Mouse (Mus musculus) midbrain, embryonic 14.5 days (tissue): ENCODE results near the gene Stub1. TPM values are rescaled to one million over a fixed set of nuclear protein-coding genes. Genes with fewer than 3 reads are reported as not detected.
A peak's percentile ranks its signal among the peaks of the same experiment; 100 is the strongest.

Experiments used
- ATAC-seq: fragments of 200-750 bp; cut with Nextera tagmentation; 2 replicates; pipeline ENCODE4 v1.8.0; 2017; ENCODE audit warnings: moderate number of reproducible peaks, moderate library complexity; ENCODE audit not compliant: low FRiP score, low TSS enrichment
- DNase-seq: peaks from one replicate; pipeline ENCODE4 v3.0.0-alpha.2; 2015
- H3K27ac ChIP-seq: fragments of 300-500 bp; sonication (generic); replicated peaks from 2 replicates; pipeline ENCODE4 v1.5.1; 2014; ENCODE audit warnings: mild to moderate bottlenecking, low read depth, low read length, moderate library complexity
- H3K27me3 ChIP-seq: fragments of 300-500 bp; sonication (generic); 2 replicates; pipeline ENCODE4 v1.6.1; 2014; ENCODE audit warnings: low read length, control low read depth, mixed read lengths; ENCODE audit not compliant: control insufficient read depth, insufficient read depth
- H3K36me3 ChIP-seq: fragments of 300-500 bp; sonication (generic); 2 replicates; pipeline ENCODE4 v1.6.1; 2014; ENCODE audit warnings: low read length, control low read depth; ENCODE audit not compliant: control insufficient read depth, insufficient read depth
- H3K4me1 ChIP-seq: fragments of 300-500 bp; sonication (generic); 2 replicates; pipeline ENCODE4 v1.6.1; 2014; ENCODE audit warnings: mild to moderate bottlenecking, antibody characterized with exemption, low read length, control low read depth; ENCODE audit not compliant: control insufficient read depth, insufficient read depth
- H3K4me2 ChIP-seq: fragments of 300-500 bp; sonication (generic); 2 replicates; pipeline ENCODE4 v1.6.1; 2014; ENCODE audit warnings: mild to moderate bottlenecking, low read length, moderate library complexity
- H3K4me3 ChIP-seq: fragments of 300-500 bp; sonication (generic); replicated peaks from 2 replicates; pipeline ENCODE4 v1.5.1; 2014; ENCODE audit warnings: low read depth, low read length
- H3K9ac ChIP-seq: fragments of 300-500 bp; sonication (generic); replicated peaks from 2 replicates; pipeline ENCODE4 v1.6.1; 2014; ENCODE audit warnings: mild to moderate bottlenecking, low read length, moderate library complexity
- H3K9me3 ChIP-seq: fragments of 300-500 bp; sonication (generic); 2 replicates; pipeline ENCODE4 v1.6.1; 2016; ENCODE audit warnings: low read length, control low read depth, mixed read lengths; ENCODE audit not compliant: control insufficient read depth
- WGBS: fragments of 180-500 bp; shearing (Covaris S2); extraction: QIAGEN DNeasy Blood & Tissue Kit; methylation state at CpG from one replicate; pipeline ENCODE4 v1.1.7; 2014; 5-methylcytosine and 5-hydroxymethylcytosine counted together
- polyA plus RNA-seq: library from polyadenylated mRNA; unstranded; fragments of >200 nt; fragmentation: Nextera tagmentation; extraction: Ambion mirVana; gene quantifications from 2 replicates; pipeline ENCODE4 v1.2.1, GENCODE M21; 2014

The Stub1 gene
- polyA plus RNA-seq, 1 experiment from 2014 or later, result 310 TPM

DNA sequence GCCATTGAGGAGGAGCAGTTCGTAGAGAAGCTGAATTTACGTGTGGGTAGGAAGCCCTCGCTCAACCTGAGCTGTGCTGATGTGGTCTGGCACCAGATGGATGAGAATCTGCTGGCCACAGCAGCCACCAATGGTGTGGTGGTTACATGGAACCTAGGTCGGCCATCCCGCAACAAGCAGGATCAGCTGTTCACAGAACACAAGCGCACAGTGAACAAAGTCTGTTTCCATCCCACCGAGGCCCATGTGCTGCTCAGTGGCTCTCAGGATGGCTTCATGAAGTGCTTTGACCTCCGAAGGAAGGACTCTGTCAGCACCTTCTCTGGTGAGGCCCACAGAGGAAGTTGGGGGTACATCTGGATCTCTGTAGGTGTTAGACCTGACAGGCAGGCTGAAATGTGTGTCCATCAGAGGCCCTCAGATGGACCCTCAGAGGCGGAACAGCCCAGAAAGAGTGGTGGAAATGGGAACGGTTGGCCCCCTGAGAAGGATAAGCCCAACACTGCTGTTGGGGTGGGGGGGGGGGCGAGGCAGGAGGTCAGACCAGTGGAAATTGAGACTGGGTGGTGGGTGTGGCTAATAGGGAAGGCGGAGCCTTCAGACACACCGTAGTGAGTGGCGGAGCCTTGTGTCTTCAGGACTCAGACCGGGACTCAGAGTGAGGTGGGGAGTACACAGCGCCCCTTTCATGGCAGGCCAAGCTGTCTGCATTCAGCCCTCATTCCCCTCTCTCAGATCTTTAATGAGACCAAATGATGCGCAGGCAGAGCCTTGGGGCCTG lies 8.7 kb downstream of the Stub1 start:
- H3K4me2 ChIP-seq, result peak overlapping the region; percentile 97
- H3K27ac ChIP-seq, result no peak overlapping the region
- peak overlapping the region; percentile 59 for H3K4me3 ChIP-seq
- DNase-seq, result no peak
- 73% methylated on average over 17 of the region's 17 CpGs for WGBS
- ATAC-seq, result no peak
- H3K9me3 ChIP-seq, result no peaks in the 10 kb centered on the region
- no peaks in the 10 kb centered on the region for H3K27me3 ChIP-seq
- H3K36me3 ChIP-seq, result peaks cover 32% of the 10 kb centered on the region
- H3K9ac ChIP-seq, result peak overlapping the region; percentile 72
- H3K4me1 ChIP-seq, result peaks cover 23% of the 10 kb centered on the region

DNA sequence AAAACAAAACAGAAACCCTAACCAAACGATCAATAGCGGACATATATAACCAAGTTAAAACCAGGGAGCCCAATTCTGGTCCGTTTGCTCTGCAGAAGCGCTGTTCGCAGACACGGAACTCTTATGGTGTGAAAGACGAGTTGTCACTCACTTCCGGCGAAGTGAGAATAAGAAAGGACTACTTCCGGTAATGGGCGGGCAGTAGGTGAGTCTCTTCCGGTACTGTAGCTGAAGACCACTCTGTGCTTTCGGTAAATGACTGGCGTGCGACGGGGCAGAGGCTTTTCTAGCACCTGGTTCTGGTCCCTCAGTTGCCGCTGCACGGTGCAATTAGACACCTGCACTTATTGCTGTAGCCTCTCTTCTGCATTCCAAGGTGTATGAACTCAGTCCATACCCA lies 9.8 kb downstream of the Stub1 start, which contains the start of gene Wdr24:
Wdr24 (plus strand) TSS at position 176 of the 400 bp plus-strand sequence.
- Histone ChIP-seq H3K36me3 (peaks cover 38% of the 10 kb centered on the region), H3K9ac (peak within 1 kb of the TSS; percentile 72), H3K4me2 (peak within 1 kb of the TSS; percentile 97), H3K4me1 (peaks cover 21% of the 10 kb centered on the region), H3K27me3 (peaks cover 1% of the 10 kb centered on the region; the same call in 1 of the 2 replicates), H3K9me3 (no peaks in the 10 kb centered on the region), H3K4me3 (peak within 1 kb of the TSS; percentile 59), H3K27ac (peak within 1 kb of the TSS; percentile 72)
- ATAC-seq (peak; percentile 66; the same call in 1 of the 2 replicates), DNase-seq (peak; percentile 94)
- under 1% methylated on average over 18 of the region's 18 CpGs for WGBS

DNA sequence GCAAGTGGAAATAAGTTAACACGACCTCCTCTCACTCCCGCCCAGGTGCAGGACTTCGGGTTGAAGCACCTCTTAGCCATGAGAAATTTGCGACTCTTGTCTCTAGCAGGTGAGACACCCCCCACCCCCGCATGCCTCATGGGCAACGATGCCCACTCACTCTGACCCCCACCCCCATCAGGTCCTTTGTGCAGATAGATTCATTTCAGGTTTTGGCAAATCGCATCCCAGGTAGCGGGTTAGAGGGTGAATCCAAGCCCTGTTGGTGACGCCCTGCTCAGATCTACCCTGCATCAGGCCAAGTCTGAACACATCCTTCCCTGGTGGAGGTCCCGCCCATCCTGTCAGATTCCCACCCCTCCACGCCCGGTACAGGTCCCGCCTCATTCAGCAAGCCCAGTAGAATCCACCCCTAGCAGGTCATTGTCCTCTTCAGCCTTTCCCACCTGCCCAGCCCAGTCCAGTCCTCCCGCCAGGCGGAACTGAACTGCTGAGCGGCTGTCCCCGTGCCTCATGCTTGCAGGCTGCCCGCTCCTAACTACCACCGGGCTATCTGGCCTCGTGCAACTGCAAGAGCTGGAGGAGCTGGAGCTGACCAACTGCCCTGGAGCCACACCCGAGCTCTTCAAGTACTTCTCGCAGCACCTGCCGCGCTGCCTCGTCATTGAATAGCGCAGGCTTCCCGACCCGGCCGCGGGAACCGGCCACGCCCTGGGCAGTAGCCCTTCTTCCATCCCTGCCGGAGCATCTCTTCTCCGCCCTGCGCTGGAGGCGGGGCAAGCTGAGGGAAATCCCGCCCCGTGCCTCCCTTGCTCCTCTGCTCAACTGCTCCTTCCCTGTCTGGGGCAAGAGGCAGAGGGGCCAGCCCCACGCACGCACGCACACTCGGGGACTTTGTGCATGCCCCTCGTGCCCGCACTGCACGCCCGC lies 14.1 kb downstream of the Stub1 start:
- Histone ChIP-seq H3K9me3 (no peaks in the 10 kb centered on the region), H3K27me3 (peaks cover 10% of the 10 kb centered on the region), H3K4me2 (no peak overlapping the region), H3K9ac (no peak overlapping the region), H3K27ac (no peak overlapping the region), H3K36me3 (peaks cover 38% of the 10 kb centered on the region), H3K4me3 (no peak overlapping the region), H3K4me1 (peaks cover 7% of the 10 kb centered on the region)
- WGBS, result 10% methylated on average over 45 of the region's 46 CpGs
- no peak for DNase-seq
- ATAC-seq, result no peak

DNA sequence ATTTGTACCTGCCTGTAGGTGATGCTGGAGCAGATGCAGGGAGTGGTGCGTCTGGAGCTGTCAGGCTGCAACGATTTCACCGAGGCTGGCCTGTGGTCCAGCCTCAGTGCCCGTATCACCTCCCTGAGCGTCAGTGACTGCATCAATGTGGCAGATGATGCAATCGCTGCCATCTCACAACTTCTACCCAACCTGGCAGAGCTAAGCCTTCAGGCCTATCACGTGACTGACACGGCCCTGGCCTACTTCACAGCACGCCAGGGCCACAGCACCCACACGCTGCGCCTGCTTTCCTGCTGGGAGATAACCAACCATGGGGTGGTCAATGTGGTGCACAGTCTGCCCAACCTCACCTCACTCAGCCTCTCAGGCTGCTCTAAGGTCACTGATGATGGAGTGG lies 15.5 kb downstream of the Stub1 start:
- no peak for DNase-seq

DNA sequence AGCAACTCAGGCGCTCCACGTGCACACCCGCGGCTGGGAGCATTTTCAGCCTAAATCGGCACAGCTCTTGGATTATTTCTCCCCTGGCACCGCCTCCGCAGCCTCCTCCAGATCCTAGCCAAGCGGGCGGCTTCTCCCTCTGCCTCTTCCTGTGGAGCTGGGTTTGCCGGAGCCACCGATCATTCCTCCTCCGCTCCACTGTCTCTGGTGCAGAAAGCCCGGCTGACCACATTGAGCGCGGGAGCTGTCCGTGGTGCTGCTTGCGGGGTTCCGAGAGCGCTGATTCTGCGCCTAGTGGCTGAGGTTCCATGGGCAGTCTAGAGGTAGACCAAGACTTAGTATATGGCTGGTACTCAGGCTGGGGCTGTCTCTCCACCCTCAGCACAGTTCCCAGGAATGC lies 19.7 kb downstream of the Stub1 start:
- no peak for ATAC-seq
- peak overlapping the region; percentile 42; the same call in 1 of the 2 replicates for H3K9ac ChIP-seq
- peak; percentile 78 for DNase-seq
- no peak overlapping the region for H3K27ac ChIP-seq
- peaks cover 9% of the 10 kb centered on the region for H3K27me3 ChIP-seq
- peaks cover 22% of the 10 kb centered on the region for H3K36me3 ChIP-seq
- peak overlapping the region; percentile 41 for H3K4me2 ChIP-seq
- H3K4me3 ChIP-seq, result 0 out of 2 replicates have a peak overlapping the region, but pooled peaks have one; percentile 10
- peaks cover 34% of the 10 kb centered on the region for H3K4me1 ChIP-seq
- no peaks in the 10 kb centered on the region for H3K9me3 ChIP-seq
- 3% methylated on average over 20 of the region's 20 CpGs for WGBS

More for the DNA sequence above, 15.5 kb downstream of the Stub1 start:
- Histone ChIP-seq H3K9me3 (no peaks in the 10 kb centered on the region), H3K27ac (no peak overlapping the region), H3K4me3 (no peak overlapping the region), H3K27me3 (peaks cover 10% of the 10 kb centered on the region), H3K4me1 (peaks cover 10% of the 10 kb centered on the region), H3K4me2 (no peak overlapping the region), H3K36me3 (peaks cover 38% of the 10 kb centered on the region), H3K9ac (no peak overlapping the region)
- no peak for ATAC-seq
- WGBS, result 93% methylated on average over 11 of the region's 11 CpGs

DNA sequence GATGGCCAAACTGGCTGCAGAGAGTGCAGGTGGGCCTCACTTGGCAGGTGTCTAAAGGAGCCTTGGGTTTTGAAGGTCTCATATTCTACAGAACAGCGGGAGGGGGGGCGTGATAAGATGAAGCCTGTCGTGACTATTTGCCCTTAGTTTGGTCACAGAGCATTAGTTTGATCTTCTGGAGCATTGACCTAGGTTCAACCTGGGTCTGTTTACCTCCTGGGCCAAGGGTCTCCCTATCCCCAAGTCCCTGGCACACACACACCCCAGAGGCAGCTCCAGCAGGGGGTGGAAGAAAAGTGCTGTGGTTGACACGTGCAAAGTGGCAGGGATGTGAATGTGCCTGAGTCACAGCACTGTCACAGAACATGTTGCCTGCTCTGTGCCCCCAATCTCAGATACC lies 22.3 kb downstream of the Stub1 start:
- H3K4me2 ChIP-seq, result peak overlapping the region; percentile 95
- WGBS, result 72% methylated on average over 4 of the region's 4 CpGs
- H3K36me3 ChIP-seq, result no peaks in the 10 kb centered on the region
- peaks cover 41% of the 10 kb centered on the region for H3K4me1 ChIP-seq
- H3K27me3 ChIP-seq, result no peaks in the 10 kb centered on the region
- ATAC-seq (no peak), DNase-seq (no peak)
- no peaks in the 10 kb centered on the region for H3K9me3 ChIP-seq
- H3K9ac ChIP-seq, result 0 out of 2 replicates have a peak overlapping the region, but pooled peaks have one; percentile 16
- peak overlapping the region; percentile 86; the same call in 1 of the 2 replicates for H3K4me3 ChIP-seq
- H3K27ac ChIP-seq, result no peak overlapping the region

DNA sequence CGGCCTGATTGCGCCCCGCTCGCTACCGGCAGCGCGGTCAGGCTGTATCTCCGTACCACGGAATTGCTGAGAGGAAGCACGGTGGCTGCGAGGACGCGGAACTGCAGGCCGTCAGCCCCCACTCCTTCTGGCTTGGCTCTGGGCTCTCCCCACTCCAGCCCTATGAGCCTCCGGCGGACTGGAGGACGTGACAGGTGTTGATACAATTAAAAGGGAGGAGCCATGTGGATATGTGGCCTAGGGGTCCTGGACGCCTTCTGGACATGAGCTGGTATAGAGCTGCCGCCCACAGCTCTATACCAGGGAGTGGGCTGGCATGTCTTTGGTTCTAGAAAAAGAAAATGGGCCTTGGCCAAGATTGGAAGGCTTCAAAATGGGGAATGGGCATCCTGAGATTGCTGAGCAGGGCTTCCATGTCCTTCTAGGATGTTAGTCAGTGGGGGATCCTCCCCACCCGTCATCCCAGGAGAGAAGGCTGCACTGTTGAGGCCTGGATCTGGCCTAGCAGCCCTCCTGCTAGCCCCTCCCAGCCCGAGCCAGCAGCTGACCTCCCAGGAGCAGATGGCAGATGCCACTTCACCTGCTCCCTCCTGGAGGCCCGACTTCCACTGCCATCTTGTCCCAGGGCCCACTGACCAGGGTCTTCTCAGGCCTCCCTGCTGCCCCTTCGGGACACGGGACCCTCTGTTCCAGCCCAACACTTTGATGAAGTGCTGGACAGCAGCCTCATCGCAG lies 23.4 kb downstream of the Stub1 start:
- H3K27ac ChIP-seq, result peak overlapping the region; percentile 99
- 5% methylated on average over 25 of the region's 25 CpGs for WGBS
- ATAC-seq, result peak; percentile 35

More for the DNA sequence above, 23.4 kb downstream of the Stub1 start:
- DNase-seq, result no peak
- H3K36me3 ChIP-seq, result no peaks in the 10 kb centered on the region
- no peaks in the 10 kb centered on the region for H3K27me3 ChIP-seq
- no peaks in the 10 kb centered on the region for H3K9me3 ChIP-seq
- peak overlapping the region; percentile 95 for H3K4me2 ChIP-seq
- peak overlapping the region; percentile 86 for H3K4me3 ChIP-seq
- H3K9ac ChIP-seq, result peak overlapping the region; percentile 96
- peaks cover 41% of the 10 kb centered on the region for H3K4me1 ChIP-seq
